Mouse (Mus musculus) midbrain, embryonic 13.5 days (tissue): ENCODE measurements around the gene Olfr1426. TPM values are rescaled to one million over a fixed set of nuclear protein-coding genes. Genes with fewer than 3 reads are reported as not detected.

Experiments
- ATAC-seq: fragments of 200-750 bp; cut with Nextera tagmentation; 2 replicates; pipeline ENCODE4 v1.8.0; 2017; ENCODE audit warnings: mild to moderate bottlenecking, moderate TSS enrichment, moderate library complexity
- H3K27ac ChIP-seq: fragments of 300-500 bp; sonication (generic); 2 replicates; pipeline ENCODE4 v1.5.1; 2015; ENCODE audit warnings: inconsistent platforms, mild to moderate bottlenecking, moderate library complexity
- H3K27me3 ChIP-seq: fragments of 300-500 bp; sonication (generic); 2 replicates; pipeline ENCODE4 v1.6.1; 2015; ENCODE audit warnings: mild to moderate bottlenecking, inconsistent platforms
- H3K36me3 ChIP-seq: fragments of 300-500 bp; sonication (generic); 2 replicates; pipeline ENCODE4 v1.6.1; 2015; ENCODE audit warnings: mild to moderate bottlenecking, inconsistent platforms
- H3K4me1 ChIP-seq: fragments of 300-500 bp; sonication (generic); replicated peaks from 2 replicates; pipeline ENCODE4 v1.6.1; 2015; ENCODE audit warnings: inconsistent platforms
- H3K4me2 ChIP-seq: fragments of 300-500 bp; sonication (generic); replicated peaks from 2 replicates; pipeline ENCODE4 v1.6.1; 2015; ENCODE audit warnings: moderate library complexity, mild to moderate bottlenecking, inconsistent platforms
- H3K4me3 ChIP-seq: fragments of 300-500 bp; sonication (generic); replicated peaks from 2 replicates; pipeline ENCODE4 v1.5.1; 2015; ENCODE audit warnings: mild to moderate bottlenecking, inconsistent platforms
- H3K9ac ChIP-seq: fragments of 300-500 bp; sonication (generic); replicated peaks from 2 replicates; pipeline ENCODE4 v1.6.1; 2015; ENCODE audit warnings: mild to moderate bottlenecking, inconsistent platforms
- H3K9me3 ChIP-seq: fragments of 300-500 bp; sonication (generic); 2 replicates; pipeline ENCODE4 v1.6.1; 2016; ENCODE audit warnings: mild to moderate bottlenecking, inconsistent platforms
- WGBS: fragments of 180-500 bp; shearing (Covaris S2); methylation state at CpG from one replicate; pipeline ENCODE4 v1.1.7; 2015; 5-methylcytosine and 5-hydroxymethylcytosine counted together
- polyA plus RNA-seq: library from polyadenylated mRNA; unstranded; fragments of >200 nt; fragmentation: Nextera tagmentation; extraction: Ambion mirVana; gene quantifications from 2 replicates; pipeline ENCODE4 v1.2.1, GENCODE M21; 2015

Olfr1426 gene
- polyA plus RNA-seq, 1 experiment from 2014 or later, result not detected

GRCm38 (mm10) chr19:12041217-12041616 is 50.6 kb downstream of the Olfr1426 start, which contains the start of gene Olfr1423:
Gene Olfr1423 (minus strand): TSS chr19:12041317.
- Histone ChIP-seq H3K36me3 (no peaks in the 10 kb centered on the region), H3K9ac (no peak within 1 kb of the TSS), H3K27me3 (no peaks in the 10 kb centered on the region), H3K4me2 (no peak within 1 kb of the TSS), H3K27ac (no peak within 1 kb of the TSS), H3K9me3 (no peaks in the 10 kb centered on the region), H3K4me1 (no peaks in the 10 kb centered on the region), H3K4me3 (no peak within 1 kb of the TSS)
- WGBS, result 66% methylated on average over 2 of the region's 2 CpGs
- ATAC-seq, result no peak

- Histone ChIP-seq H3K27ac (no peak overlapping the region), H3K9ac (no peak overlapping the region), H3K9me3 (no peaks in the 10 kb centered on the region), H3K4me3 (no peak overlapping the region), H3K4me2 (no peak overlapping the region), H3K4me1 (no peaks in the 10 kb centered on the region), H3K36me3 (no peaks in the 10 kb centered on the region), H3K27me3 (no peaks in the 10 kb centered on the region)
- ATAC-seq, result no peak
Measured at GRCm38 (mm10) chr19:12037727-12038126, 54.1 kb downstream of the Olfr1426 start.

Other genes with a start within 250 kb of the Olfr1426 start
- not detected in 2 replicates for gene Olfr1418, start 230.9 kb downstream of the Olfr1426 start, polyA plus RNA-seq
- not detected in 2 replicates for gene Olfr1419, start 216.9 kb downstream of the Olfr1426 start, polyA plus RNA-seq
- 0.16 TPM in 1 of 2 replicates, not detected in the other for gene Olfr1420, start 205.4 kb downstream of the Olfr1426 start, polyA plus RNA-seq
- gene Patl1, start 179.6 kb downstream of the Olfr1426 start, polyA plus RNA-seq, result 19.6 and 21.4 TPM in 2 replicates
- gene Osbp, start 126.1 kb downstream of the Olfr1426 start, polyA plus RNA-seq, result 3.9 and 4.1 TPM in 2 replicates
- not detected in 2 replicates for gene Olfr1423, start 50.7 kb downstream of the Olfr1426 start, polyA plus RNA-seq
- not detected in 2 replicates for gene Olfr1424, start 29.3 kb downstream of the Olfr1426 start, polyA plus RNA-seq
- gene Olfr1425, start 14.3 kb downstream of the Olfr1426 start, polyA plus RNA-seq, result not detected in 2 replicates
- not detected in 2 replicates for gene Olfr1427, start 11.3 kb upstream of the Olfr1426 start, polyA plus RNA-seq
- gene Olfr1428, start 23.9 kb upstream of the Olfr1426 start, polyA plus RNA-seq, result not detected in 2 replicates
- not detected in 2 replicates for gene Olfr76, start 31.2 kb upstream of the Olfr1426 start, polyA plus RNA-seq
- not detected in 2 replicates for gene Olfr1555-ps1, start 78.1 kb upstream of the Olfr1426 start, polyA plus RNA-seq
- not detected in 2 replicates for gene Olfr1431, start 108.6 kb upstream of the Olfr1426 start, polyA plus RNA-seq
- gene Olfr1432, start 140.6 kb upstream of the Olfr1426 start, polyA plus RNA-seq, result not detected in 2 replicates
- not detected in 2 replicates for gene Olfr262, start 149.6 kb upstream of the Olfr1426 start, polyA plus RNA-seq
- not detected in 2 replicates for gene Olfr235, start 169.0 kb upstream of the Olfr1426 start, polyA plus RNA-seq
- not detected in 2 replicates for gene Olfr1434, start 187.8 kb upstream of the Olfr1426 start, polyA plus RNA-seq
- not detected in 2 replicates for gene Olfr1436, start 207.1 kb upstream of the Olfr1426 start, polyA plus RNA-seq
- gene Olfr1437, start 233.1 kb upstream of the Olfr1426 start, polyA plus RNA-seq, result not detected in 2 replicates
- gene Olfr1438-ps1, start 243.9 kb upstream of the Olfr1426 start, polyA plus RNA-seq, result not detected in 2 replicates